Mouse (Mus musculus) heart, embryonic 16.5 days (tissue): ENCODE data around the gene Erbb4. TPM values are rescaled to one million over a fixed set of nuclear protein-coding genes. Genes with fewer than 3 reads are reported as not detected.

Source experiments
- ATAC-seq: fragments of 200-750 bp; cut with Nextera tagmentation; replicated peaks from 2 replicates; pipeline ENCODE4 v1.8.0; 2017; ENCODE audit warnings: moderate number of reproducible peaks; ENCODE audit not compliant: insufficient read depth, low FRiP score; ENCODE audit errors: extremely low read depth
- H3K27ac ChIP-seq: fragments of 300-500 bp; sonication (generic); 2 replicates; pipeline ENCODE4 v1.5.1; 2014; ENCODE audit warnings: mild to moderate bottlenecking, low read length, control low read depth, moderate library complexity
- H3K27me3 ChIP-seq: fragments of 300-500 bp; sonication (generic); 2 replicates; pipeline ENCODE4 v1.6.1; 2014; ENCODE audit warnings: low read length, mixed read lengths; ENCODE audit not compliant: control insufficient read depth, insufficient read depth
- H3K36me3 ChIP-seq: fragments of 300-500 bp; sonication (generic); 2 replicates; pipeline ENCODE4 v1.6.1; 2014; ENCODE audit not compliant: control insufficient read depth, insufficient read depth
- H3K4me1 ChIP-seq: fragments of 300-500 bp; sonication (generic); 2 replicates; pipeline ENCODE4 v1.6.1; 2014; ENCODE audit warnings: low read length, mixed read lengths; ENCODE audit not compliant: control insufficient read depth, insufficient read depth
- H3K4me2 ChIP-seq: fragments of 300-500 bp; sonication (generic); 2 replicates; pipeline ENCODE4 v1.6.1; 2014; ENCODE audit warnings: low read depth, mild to moderate bottlenecking, control low read depth, low read length
- H3K4me3 ChIP-seq: fragments of 300-500 bp; sonication (generic); 2 replicates; pipeline ENCODE4 v1.5.1; 2014; ENCODE audit warnings: mild to moderate bottlenecking, control low read depth, low read length
- H3K9ac ChIP-seq: fragments of 300-500 bp; sonication (generic); 2 replicates; pipeline ENCODE4 v1.6.1; 2014; ENCODE audit warnings: low read length, control low read depth
- H3K9me3 ChIP-seq: fragments of 300-500 bp; sonication (generic); replicated peaks from 2 replicates; pipeline ENCODE4 v1.6.1; 2016; ENCODE audit warnings: low read length; ENCODE audit not compliant: control insufficient read depth
- WGBS: fragments of 180-500 bp; shearing (Covaris S2); extraction: QIAGEN DNeasy Blood & Tissue Kit; methylation state at CpG from one replicate; pipeline ENCODE4 v1.1.7; 2014; 5-methylcytosine and 5-hydroxymethylcytosine counted together
- polyA plus RNA-seq: library from polyadenylated mRNA; unstranded; fragments of >200 nt; fragmentation: Nextera tagmentation; extraction: Ambion mirVana; gene quantifications from 2 replicates; pipeline ENCODE4 v1.2.1, GENCODE M21; 2015

The Erbb4 gene
- polyA plus RNA-seq, 1 experiment from 2014 or later: 6.2 TPM

DNA sequence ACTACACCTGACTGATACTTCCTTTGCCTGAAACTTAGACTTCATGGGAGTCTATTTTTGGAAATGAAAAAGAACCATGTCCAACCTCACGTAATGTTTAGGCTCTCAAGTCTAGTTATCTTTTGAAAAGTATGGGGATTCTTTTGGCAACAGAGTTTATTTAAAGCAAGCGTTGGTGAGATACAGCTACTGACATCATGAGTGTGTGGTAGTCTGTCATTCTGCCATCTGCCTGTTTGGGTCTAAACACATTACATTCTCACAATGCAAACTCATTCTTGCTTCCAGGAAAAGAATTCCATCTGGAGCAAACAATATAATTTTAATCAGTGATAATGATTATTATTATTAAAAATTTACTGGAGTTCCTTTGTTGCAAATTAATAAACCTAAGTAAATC, 736.3 kb downstream of the Erbb4 start:
- H3K4me1 ChIP-seq: peaks cover 3% of the 10 kb centered on the region
- WGBS: 23% methylated on average over 2 of the region's 2 CpGs
- no peaks in the 10 kb centered on the region for H3K36me3 ChIP-seq
- H3K27me3 ChIP-seq: no peaks in the 10 kb centered on the region
- no peak overlapping the region for H3K4me2 ChIP-seq
- H3K9me3 ChIP-seq: no peaks in the 10 kb centered on the region
- no peak overlapping the region for H3K9ac ChIP-seq
- H3K27ac ChIP-seq: no peak overlapping the region
- no peak overlapping the region for H3K4me3 ChIP-seq
- ATAC-seq: no peak

DNA sequence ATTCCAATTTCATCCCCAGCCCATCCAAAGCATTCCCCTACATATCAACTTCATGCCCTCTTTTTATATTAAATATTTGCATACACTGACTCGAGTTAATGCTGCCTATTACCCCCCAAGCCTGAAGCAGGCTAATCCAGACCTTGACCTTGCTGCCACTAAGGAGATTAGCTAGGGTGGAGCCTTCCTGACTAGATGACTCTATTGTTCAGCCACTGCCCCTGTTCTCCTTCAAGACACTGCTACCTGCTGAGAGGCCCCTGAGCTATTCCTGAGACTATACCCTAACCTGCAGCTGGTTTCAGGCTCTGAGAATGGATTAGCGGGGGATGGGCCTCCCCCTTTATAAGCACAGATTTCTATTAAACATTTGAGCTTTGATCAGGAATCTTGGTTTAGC, 774.1 kb downstream of the Erbb4 start:
- H3K4me1 ChIP-seq: no peaks in the 10 kb centered on the region
- H3K36me3 ChIP-seq: no peaks in the 10 kb centered on the region
- H3K9me3 ChIP-seq: no peaks in the 10 kb centered on the region
- no peaks in the 10 kb centered on the region for H3K27me3 ChIP-seq
- WGBS: 55% methylated on average over 2 of the region's 2 CpGs
- ATAC-seq: no peak
- H3K27ac ChIP-seq: no peak overlapping the region
- H3K4me2 ChIP-seq: no peak overlapping the region
- no peak overlapping the region for H3K4me3 ChIP-seq
- no peak overlapping the region for H3K9ac ChIP-seq

DNA sequence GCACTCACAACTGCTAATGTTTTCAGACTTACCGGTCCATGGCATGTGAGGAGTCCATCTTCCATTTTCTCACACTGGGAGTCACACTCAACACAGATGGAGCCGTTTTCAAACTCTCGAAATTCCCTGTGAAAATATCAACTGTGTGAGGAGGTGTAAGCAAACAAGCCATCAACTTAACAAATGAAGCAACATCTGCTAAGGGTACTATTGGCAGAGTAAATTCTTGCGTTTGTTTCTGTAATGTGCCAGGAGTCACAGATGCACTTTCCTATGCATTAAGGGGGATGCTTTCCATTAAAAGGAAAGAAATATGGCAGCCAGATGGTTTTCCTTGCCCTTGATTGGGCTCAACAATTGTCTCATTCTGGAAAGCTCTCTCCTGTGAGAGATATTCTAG, 802.0 kb downstream of the Erbb4 start:
- Histone ChIP-seq H3K27ac (no peak overlapping the region), H3K27me3 (no peaks in the 10 kb centered on the region), H3K4me2 (no peak overlapping the region), H3K9me3 (no peaks in the 10 kb centered on the region), H3K4me3 (no peak overlapping the region), H3K36me3 (no peaks in the 10 kb centered on the region), H3K4me1 (no peaks in the 10 kb centered on the region), H3K9ac (no peak overlapping the region)
- 82% methylated on average over 4 of the region's 4 CpGs for WGBS
- ATAC-seq: no peak

DNA sequence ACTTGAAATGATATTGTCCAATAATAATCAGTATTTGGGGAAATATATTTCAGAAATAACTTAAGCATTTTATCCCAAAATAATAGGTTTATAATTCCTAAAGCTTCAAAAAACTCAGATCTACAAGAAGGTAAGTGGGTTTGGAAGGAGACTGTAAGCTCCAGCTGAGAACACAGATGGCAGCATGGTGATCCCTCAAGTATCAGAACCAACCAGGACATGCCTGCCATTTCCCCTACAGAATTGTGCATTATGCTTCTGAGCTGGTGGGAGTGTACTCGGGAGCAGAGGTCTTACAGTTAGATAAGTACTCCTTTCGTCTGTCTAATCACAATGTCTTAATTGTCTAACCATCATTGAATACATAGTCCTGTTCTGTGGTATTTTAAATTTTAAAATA, 823.4 kb downstream of the Erbb4 start:
- H3K4me1 ChIP-seq: no peaks in the 10 kb centered on the region
- no peak overlapping the region for H3K4me2 ChIP-seq
- ATAC-seq: no peak
- no peaks in the 10 kb centered on the region for H3K36me3 ChIP-seq
- H3K9ac ChIP-seq: no peak overlapping the region
- no peaks in the 10 kb centered on the region for H3K27me3 ChIP-seq
- no peak overlapping the region for H3K27ac ChIP-seq
- WGBS: 61% methylated on average over 2 of the region's 2 CpGs
- no peak overlapping the region for H3K4me3 ChIP-seq
- no peaks in the 10 kb centered on the region for H3K9me3 ChIP-seq

DNA sequence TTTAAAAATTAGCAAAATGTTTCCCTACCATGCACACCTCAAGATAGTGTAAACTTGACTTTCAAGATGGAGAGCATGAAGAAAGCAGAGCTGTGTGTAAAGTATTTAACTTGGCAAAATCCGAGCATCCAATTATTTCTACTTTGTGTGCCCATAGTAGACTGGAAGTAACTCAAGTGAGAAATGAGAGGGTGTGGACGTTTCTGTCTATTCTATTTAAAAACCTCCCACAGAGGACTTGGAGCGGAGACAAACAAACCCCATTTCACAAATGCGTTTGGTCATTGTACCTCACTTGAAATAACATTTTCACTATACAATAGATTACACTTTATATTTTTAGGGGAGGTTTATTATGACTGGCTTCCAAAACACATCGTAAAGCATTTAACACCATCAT, 832.0 kb downstream of the Erbb4 start:
- Histone ChIP-seq H3K4me2 (no peak overlapping the region), H3K4me3 (no peak overlapping the region), H3K4me1 (no peaks in the 10 kb centered on the region), H3K9me3 (no peaks in the 10 kb centered on the region), H3K9ac (no peak overlapping the region), H3K27ac (no peak overlapping the region), H3K36me3 (no peaks in the 10 kb centered on the region), H3K27me3 (no peaks in the 10 kb centered on the region)
- ATAC-seq: no peak
- WGBS: 63% methylated on average over 5 of the region's 5 CpGs

DNA sequence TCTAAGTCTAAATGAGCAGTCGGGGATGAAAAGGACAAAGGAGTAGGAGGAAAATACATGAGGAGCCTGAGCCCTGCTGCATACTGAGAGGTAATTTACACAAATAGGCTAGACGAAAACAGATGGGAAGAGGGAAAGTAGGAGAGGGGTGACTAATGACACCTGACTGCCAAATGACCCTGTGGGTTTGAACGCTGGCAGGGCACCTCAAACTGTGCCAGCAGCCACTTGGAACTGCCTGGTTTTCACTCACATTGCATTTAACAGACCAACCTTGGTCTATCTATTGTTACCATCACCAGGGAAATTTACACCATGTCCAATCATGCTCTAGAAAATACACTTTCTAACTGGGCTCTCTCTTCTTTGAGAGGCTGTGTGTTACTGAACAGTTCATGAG, 929.3 kb downstream of the Erbb4 start:
- no peaks in the 10 kb centered on the region for H3K36me3 ChIP-seq
- H3K9me3 ChIP-seq: no peaks in the 10 kb centered on the region
- no peaks in the 10 kb centered on the region for H3K27me3 ChIP-seq
- H3K4me2 ChIP-seq: no peak overlapping the region
- WGBS: 43% methylated on average over 3 of the region's 3 CpGs
- no peak overlapping the region for H3K4me3 ChIP-seq
- H3K4me1 ChIP-seq: no peaks in the 10 kb centered on the region
- ATAC-seq: no peak
- H3K9ac ChIP-seq: no peak overlapping the region
- no peak overlapping the region for H3K27ac ChIP-seq

DNA sequence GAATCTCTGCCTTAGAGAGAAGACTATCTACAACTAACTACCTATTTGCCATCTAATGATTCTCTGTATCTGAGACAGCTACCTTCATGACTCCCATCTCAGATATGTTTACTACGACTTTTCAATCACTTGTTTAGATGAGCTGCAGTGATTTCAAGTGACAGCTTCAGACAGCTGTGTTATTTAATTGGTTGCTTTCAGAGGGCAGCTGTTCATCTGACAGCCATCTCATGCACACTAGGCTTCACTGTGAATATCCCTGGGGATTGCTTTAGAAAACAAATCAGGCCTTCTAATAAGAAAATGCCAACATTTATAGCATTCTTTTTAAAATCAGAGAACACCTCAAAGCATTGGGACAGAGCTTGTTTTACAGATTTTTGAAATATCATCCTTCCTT, 952.6 kb downstream of the Erbb4 start:
- no peaks in the 10 kb centered on the region for H3K4me1 ChIP-seq
- no peak overlapping the region for H3K9ac ChIP-seq
- no peaks in the 10 kb centered on the region for H3K27me3 ChIP-seq
- no peak overlapping the region for H3K4me3 ChIP-seq
- WGBS: 66% methylated on average over 1 of the region's 1 CpGs
- no peak overlapping the region for H3K27ac ChIP-seq
- H3K4me2 ChIP-seq: no peak overlapping the region
- H3K9me3 ChIP-seq: no peaks in the 10 kb centered on the region
- no peak for ATAC-seq
- no peaks in the 10 kb centered on the region for H3K36me3 ChIP-seq

DNA sequence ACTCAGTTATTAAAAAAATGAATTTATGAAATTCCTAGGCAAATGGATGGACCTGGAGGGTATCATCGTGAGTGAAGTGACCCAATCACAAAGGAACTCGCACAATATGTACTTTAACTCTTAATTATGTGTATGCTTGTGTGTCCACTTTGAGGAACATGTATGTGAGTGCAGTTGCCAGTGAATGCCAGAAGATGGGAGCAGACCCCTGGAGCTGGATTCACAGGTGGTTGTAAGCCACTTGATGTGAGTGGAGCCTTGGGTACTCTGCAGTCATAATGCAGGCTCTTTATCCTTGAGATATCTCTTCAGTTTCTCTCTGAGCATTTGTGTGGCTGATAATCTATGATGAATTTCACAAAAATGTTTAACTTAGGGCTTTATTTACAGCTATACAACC, 957.3 kb downstream of the Erbb4 start:
- ATAC-seq: no peak
- WGBS: 80% methylated on average over 2 of the region's 2 CpGs
- H3K9ac ChIP-seq: no peak overlapping the region

DNA sequence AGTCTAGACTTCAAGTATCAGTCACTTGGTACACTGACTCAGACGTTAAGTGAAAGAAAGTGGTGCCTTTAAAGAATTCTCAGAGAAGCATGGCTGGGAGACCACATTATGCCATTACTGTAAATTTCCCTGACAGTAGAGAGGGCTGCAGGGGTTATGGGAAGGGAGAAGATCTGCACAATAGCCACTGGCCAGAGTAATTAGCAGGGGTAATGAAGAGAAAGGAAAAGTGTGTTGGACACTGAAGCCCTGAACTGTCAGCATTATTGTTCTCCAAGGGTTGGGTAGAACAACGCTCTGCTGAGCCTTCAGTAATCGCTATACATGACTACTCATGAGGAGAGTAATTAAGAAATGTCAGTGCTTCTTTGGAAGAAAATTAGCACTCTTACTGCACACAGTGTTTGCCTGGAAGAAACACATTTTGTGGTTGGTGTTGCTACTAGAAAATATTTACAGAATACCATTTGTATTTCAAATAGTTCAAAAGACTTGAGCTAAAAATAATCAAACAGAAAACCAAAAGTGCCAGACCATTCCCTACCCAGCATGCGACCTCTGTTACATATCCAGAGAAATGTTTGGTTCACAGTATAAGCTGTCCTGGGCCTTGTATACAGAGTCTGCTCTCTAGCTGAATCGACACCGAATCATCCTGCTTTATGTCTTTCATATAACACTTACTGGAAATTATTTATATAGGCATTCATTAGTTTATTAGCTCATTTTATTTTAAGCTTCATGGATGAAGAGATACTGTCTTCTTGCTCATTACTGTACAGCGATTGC, 965.1 kb downstream of the Erbb4 start:
- no peaks in the 10 kb centered on the region for H3K27me3 ChIP-seq
- ATAC-seq: no peak
- H3K4me2 ChIP-seq: no peak overlapping the region
- H3K4me3 ChIP-seq: no peak overlapping the region
- H3K27ac ChIP-seq: no peak overlapping the region
- no peak overlapping the region for H3K9ac ChIP-seq
- 79% methylated on average over 7 of the region's 7 CpGs for WGBS
- no peaks in the 10 kb centered on the region for H3K36me3 ChIP-seq
- no peaks in the 10 kb centered on the region for H3K9me3 ChIP-seq
- no peaks in the 10 kb centered on the region for H3K4me1 ChIP-seq

More for the DNA sequence above, 957.3 kb downstream of the Erbb4 start:
- Histone ChIP-seq H3K27me3 (no peaks in the 10 kb centered on the region), H3K4me1 (no peaks in the 10 kb centered on the region), H3K9me3 (no peaks in the 10 kb centered on the region), H3K36me3 (no peaks in the 10 kb centered on the region), H3K4me3 (no peak overlapping the region), H3K4me2 (no peak overlapping the region), H3K27ac (no peak overlapping the region)
